Mouse (Mus musculus) spleen, adult 12 weeks (tissue): ENCODE data around the gene Nid1.

Experiments
- DNase-seq: peaks from one replicate; pipeline ENCODE4 v3.0.0; 2022; ENCODE audit warnings: low spot score

Gene Nid1

DNA sequence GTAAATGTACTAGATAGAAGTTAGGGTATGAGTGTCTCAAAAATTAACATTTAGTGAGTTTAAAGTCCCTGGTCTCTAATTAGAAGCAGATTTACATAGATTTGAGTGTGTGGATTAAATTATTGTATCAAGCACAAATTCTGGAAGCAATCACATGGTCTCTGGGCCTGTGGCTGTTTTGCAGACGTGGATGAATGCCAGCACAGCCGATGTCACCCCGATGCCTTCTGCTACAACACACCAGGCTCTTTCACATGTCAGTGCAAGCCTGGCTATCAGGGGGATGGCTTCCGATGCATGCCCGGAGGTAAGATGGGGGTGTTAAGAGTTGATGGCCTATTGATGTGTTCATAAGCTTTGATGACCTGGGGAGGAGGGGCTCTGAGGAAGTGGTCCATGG is 52.5 kb downstream of the Nid1 start:
- no peak for DNase-seq

GRCm38 (mm10) chr13:13492151-13492550 is 54.8 kb downstream of the Nid1 start:
- no peak for DNase-seq

GRCm38 (mm10) chr13:13493517-13493916 is 56.2 kb downstream of the Nid1 start:
- no peak for DNase-seq

GRCm38 (mm10) chr13:13498022-13498421 is 60.7 kb downstream of the Nid1 start:
- DNase-seq = no peak

- DNase-seq = no peak
Measured at GRCm38 (mm10) chr13:13502406-13502805, 65.1 kb downstream of the Nid1 start.

GRCm38 (mm10) chr13:13503695-13504386 is 66.5 kb downstream of the Nid1 start:
- DNase-seq = no peak

DNA sequence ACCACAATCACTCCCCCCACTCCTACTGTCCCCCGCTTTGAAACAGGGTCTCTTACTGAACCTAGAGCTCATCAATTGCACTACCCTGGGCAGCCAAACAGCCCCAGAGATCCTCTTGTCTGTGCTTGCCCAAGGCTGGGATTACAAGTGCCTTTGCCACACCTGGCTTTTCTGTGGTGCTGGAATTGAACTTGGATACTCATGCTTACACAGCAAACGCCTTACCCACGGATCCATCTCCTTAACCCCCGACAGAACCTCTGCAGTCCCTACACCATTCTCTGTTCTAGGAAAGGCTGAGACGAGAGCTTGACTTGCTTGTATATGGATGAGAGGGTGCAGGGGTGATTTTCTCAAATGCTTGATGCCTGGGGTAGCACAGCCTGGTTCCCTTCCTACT is 67.7 kb downstream of the Nid1 start:
- DNase-seq = no peak

- no peak for DNase-seq
Measured at GRCm38 (mm10) chr13:13506556-13506955, 69.2 kb downstream of the Nid1 start.

DNA sequence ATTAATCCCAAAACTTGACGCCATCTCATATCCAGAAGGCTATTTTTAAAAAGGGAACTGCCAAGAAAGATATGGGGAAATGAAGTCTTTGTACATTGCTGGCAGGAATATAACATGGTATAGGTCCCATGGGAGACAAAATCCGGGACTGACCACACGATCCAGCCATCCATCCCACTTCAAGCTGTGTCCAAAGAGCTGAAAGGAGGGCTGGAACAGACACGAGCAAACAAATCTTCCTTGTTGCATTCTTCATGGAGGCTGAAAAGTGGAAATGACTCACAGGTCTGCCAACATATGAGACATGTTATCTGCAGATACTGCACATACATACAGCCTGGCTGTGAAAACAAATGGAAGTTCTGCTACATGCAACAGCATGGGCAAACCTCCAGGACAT is 77.5 kb downstream of the Nid1 start:
- no peak for DNase-seq

GRCm38 (mm10) chr13:13516376-13517225 is 79.2 kb downstream of the Nid1 start:
- peak; percentile 48 for DNase-seq

GRCm38 (mm10) chr13:13518114-13518513 is 80.8 kb downstream of the Nid1 start:
- DNase-seq = no peak

DNA sequence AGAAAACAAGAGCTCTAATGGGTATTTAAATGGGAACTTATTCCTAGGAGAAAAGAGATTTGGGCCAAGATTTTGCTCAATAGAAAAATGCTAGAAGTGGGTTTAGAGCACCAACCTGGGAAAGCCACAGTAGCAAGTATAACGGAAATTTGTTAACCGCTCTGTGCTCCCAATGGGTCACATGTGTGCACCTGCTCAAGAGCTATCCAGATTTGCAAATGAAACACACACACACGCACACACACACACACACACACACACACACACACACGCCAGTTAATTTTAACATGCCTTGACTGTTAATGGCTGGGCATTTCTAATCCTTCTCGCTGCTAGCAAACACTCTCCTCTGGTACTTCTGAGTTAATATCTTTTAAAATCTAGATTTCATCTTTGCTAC is 83.1 kb downstream of the Nid1 start:
- DNase-seq = no peak

- peak; percentile 51 for DNase-seq
Measured at GRCm38 (mm10) chr13:13523625-13524584, 86.6 kb downstream of the Nid1 start.

DNA sequence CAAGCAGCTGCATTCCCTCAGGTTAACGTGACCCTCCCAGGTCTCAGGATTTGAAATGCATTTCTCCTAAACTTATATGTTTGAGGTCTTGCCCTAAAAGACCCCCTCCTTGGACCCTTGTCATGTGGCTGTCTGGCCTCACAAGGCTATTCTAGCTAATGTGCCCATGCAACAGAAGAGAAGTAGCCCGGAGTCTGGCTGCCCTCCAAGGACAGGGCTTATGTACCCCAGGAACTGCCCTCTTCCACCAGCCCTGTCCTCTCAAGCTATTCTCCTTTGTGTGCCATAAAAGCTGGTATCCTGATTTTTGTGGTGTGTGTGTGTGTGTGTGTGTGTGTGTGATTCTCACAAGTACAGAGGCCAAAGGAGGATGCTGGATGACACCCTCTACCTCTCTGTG is 87.9 kb downstream of the Nid1 start:
- no peak for DNase-seq

GRCm38 (mm10) chr13:13525877-13526276 is 88.5 kb downstream of the Nid1 start:
- no peak for DNase-seq

GRCm38 (mm10) chr13:13529115-13529542 is 91.8 kb downstream of the Nid1 start:
- DNase-seq = peak; percentile 13

GRCm38 (mm10) chr13:13530913-13531312 is 93.6 kb downstream of the Nid1 start:
- no peak for DNase-seq

GRCm38 (mm10) chr13:13531923-13532322 is 94.6 kb downstream of the Nid1 start:
- no peak for DNase-seq

DNA sequence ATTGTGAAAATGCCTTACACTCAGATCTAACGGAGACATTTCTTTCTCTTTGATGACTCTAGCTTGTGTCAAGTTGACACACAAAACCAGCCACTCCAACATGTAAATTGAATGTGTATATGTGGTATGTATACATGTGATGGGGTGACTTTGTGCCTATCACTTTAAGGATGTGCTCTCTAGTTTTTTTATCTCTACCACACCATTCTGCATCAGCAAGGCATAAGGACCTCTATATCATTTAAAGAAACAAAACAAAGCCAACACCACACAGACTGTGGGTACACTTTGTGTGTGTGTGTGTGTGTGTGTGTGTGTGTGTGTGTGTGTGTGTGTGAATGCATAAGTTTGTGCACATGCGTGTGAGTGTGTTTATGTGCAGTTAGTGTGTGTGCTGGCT is 99.2 kb downstream of the Nid1 start:
- no peak for DNase-seq

GRCm38 (mm10) chr13:13537272-13538015 is 100.1 kb downstream of the Nid1 start:
- DNase-seq = no peak

DNA sequence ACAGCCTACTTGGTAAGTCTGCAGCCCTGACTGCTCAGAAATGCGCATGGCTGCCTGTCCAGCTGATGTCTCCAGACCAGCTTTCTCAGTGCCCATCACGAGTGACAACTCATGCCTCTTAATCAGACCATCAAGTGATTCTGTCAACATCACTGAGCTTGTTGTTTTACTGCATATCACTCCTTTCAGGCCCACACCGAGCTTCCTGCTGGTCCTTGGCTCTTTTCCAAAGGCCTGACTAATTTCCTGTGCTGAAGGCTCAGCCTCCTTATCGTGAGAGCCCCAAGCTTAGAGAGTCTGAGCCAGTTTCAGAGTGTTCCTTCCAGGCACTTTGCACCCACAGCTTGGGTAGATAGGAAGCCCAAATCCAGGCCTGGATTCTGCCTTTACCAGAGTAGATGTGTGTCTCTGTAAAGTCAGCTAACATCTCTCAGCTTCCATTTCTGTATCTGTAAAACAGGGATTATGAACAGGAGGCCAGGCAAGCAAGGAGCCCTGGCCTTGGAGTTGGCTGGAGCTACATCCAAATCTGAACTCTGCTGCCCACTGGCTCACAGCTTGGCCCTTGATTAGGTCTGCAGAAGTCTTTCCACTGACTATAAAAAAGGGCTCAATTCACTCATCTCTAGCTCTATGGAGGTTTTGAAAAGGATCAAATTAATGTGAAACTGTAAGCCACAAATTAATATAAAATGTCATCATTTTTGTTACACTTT is 101.4 kb downstream of the Nid1 start:
- DNase-seq = no peak
